Mouse (Mus musculus) embryonic facial prominence, embryonic 15.5 days (tissue): ENCODE measurements around the gene Nrarp. TPM values are rescaled to one million over a fixed set of nuclear protein-coding genes. Genes with fewer than 3 reads are reported as not detected.

Source experiments
- ATAC-seq: fragments of 200-750 bp; cut with Nextera tagmentation; 2 replicates; pipeline ENCODE4 v1.8.0; 2017; ENCODE audit warnings: low read depth, moderate TSS enrichment; ENCODE audit not compliant: insufficient number of reproducible peaks, low FRiP score, low TSS enrichment
- H3K27ac ChIP-seq: fragments of 300-500 bp; sonication (generic); replicated peaks from 2 replicates; pipeline ENCODE4 v1.5.1; 2015; ENCODE audit warnings: mild to moderate bottlenecking, inconsistent platforms
- H3K27me3 ChIP-seq: fragments of 300-500 bp; sonication (generic); 2 replicates; pipeline ENCODE4 v1.6.1; 2015; ENCODE audit warnings: inconsistent platforms
- H3K36me3 ChIP-seq: fragments of 300-500 bp; sonication (generic); 2 replicates; pipeline ENCODE4 v1.6.1; 2015; ENCODE audit warnings: mild to moderate bottlenecking, inconsistent platforms
- H3K4me1 ChIP-seq: fragments of 300-500 bp; sonication (generic); 2 replicates; pipeline ENCODE4 v1.6.1; 2015; ENCODE audit warnings: inconsistent platforms
- H3K4me2 ChIP-seq: fragments of 300-500 bp; sonication (generic); replicated peaks from 2 replicates; pipeline ENCODE4 v1.6.1; 2015; ENCODE audit warnings: mild to moderate bottlenecking, inconsistent platforms
- H3K4me3 ChIP-seq: fragments of 300-500 bp; sonication (generic); replicated peaks from 2 replicates; pipeline ENCODE4 v1.5.1; 2015; ENCODE audit warnings: mild to moderate bottlenecking, inconsistent platforms
- H3K9ac ChIP-seq: fragments of 300-500 bp; sonication (generic); 2 replicates; pipeline ENCODE4 v1.6.1; 2015; ENCODE audit warnings: inconsistent platforms
- H3K9me3 ChIP-seq: fragments of 300-500 bp; sonication (generic); replicated peaks from 2 replicates; pipeline ENCODE4 v1.6.1; 2016; ENCODE audit warnings: inconsistent platforms
- WGBS: fragments of 180-500 bp; shearing (Covaris S2); methylation state at CpG from one replicate; pipeline ENCODE4 v1.1.7; 2015; 5-methylcytosine and 5-hydroxymethylcytosine counted together
- polyA plus RNA-seq: library from polyadenylated mRNA; unstranded; fragments of >200 nt; fragmentation: Nextera tagmentation; extraction: Ambion mirVana; gene quantifications from 2 replicates; pipeline ENCODE4 v1.2.1, GENCODE M21; 2015

Nrarp gene
- polyA plus RNA-seq, 1 experiment from 2014 or later: 26.9 TPM

GRCm38 (mm10) chr2:25218445-25218844, 37.9 kb downstream of the Nrarp start, which contains the start of gene Fam166a:
Gene Fam166a (plus strand): TSS chr2:25218745.
- no peak for ATAC-seq
- Histone ChIP-seq H3K9ac (no peak within 1 kb of the TSS), H3K27me3 (no peaks in the 10 kb centered on the region), H3K27ac (no peak within 1 kb of the TSS), H3K36me3 (0 out of 2 replicates have a peak, but pooled peaks cover 8% of the 10 kb centered on the region), H3K9me3 (no peaks in the 10 kb centered on the region), H3K4me3 (no peak within 1 kb of the TSS), H3K4me1 (peaks cover 4% of the 10 kb centered on the region), H3K4me2 (no peak within 1 kb of the TSS)

DNA sequence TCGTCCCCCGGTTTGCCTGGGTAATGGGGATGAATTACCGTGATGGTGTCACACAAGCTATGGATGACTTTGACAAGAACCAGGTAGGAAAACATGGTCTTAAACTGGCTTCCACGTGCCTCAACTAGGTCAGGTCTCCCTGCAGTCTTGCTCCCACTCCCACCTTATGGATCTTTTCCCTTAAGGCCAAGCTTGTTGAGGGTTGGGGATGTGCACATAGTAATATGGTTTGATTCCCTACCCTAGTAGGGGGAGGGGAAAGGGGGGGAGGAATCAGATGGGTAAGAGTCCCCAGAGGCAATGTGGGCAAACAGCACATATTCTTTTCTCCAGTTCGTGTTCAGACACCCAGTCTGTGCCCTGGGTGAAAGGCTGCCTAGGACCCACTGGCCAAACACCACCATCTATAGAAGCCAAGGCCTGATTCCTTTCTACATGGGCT, 40.8 kb downstream of the Nrarp start:
- WGBS: 68% methylated on average over 5 of the region's 5 CpGs
- Histone ChIP-seq H3K4me3 (no peak overlapping the region), H3K9me3 (no peaks in the 10 kb centered on the region), H3K4me2 (no peak overlapping the region), H3K27ac (no peak overlapping the region), H3K4me1 (peaks cover 15% of the 10 kb centered on the region), H3K27me3 (no peaks in the 10 kb centered on the region), H3K36me3 (0 out of 2 replicates have a peak, but pooled peaks cover 8% of the 10 kb centered on the region), H3K9ac (no peak overlapping the region)
- no peak for ATAC-seq

GRCm38 (mm10) chr2:25223681-25224491, 43.3 kb downstream of the Nrarp start:
- Histone ChIP-seq H3K4me2 (peak overlapping the region; percentile 87), H3K36me3 (0 out of 2 replicates have a peak, but pooled peaks cover 8% of the 10 kb centered on the region), H3K4me1 (peaks cover 24% of the 10 kb centered on the region), H3K27ac (peak overlapping the region; percentile 96), H3K4me3 (peak overlapping the region; percentile 96), H3K9ac (peak overlapping the region; percentile 79), H3K9me3 (no peaks in the 10 kb centered on the region), H3K27me3 (no peaks in the 10 kb centered on the region)
- under 1% methylated on average over 52 of the region's 53 CpGs for WGBS
- ATAC-seq: peak; percentile 16

- peak within 1 kb of the TSS; percentile 87 for H3K4me2 ChIP-seq
- no peak for ATAC-seq
- WGBS: under 1% methylated on average over 17 of the region's 17 CpGs
Measured at GRCm38 (mm10) chr2:25224492-25224765, 43.9 kb downstream of the Nrarp start, which contains the start of gene Tubb4b. Gene Tubb4b (minus strand): TSS chr2:25224702.

DNA sequence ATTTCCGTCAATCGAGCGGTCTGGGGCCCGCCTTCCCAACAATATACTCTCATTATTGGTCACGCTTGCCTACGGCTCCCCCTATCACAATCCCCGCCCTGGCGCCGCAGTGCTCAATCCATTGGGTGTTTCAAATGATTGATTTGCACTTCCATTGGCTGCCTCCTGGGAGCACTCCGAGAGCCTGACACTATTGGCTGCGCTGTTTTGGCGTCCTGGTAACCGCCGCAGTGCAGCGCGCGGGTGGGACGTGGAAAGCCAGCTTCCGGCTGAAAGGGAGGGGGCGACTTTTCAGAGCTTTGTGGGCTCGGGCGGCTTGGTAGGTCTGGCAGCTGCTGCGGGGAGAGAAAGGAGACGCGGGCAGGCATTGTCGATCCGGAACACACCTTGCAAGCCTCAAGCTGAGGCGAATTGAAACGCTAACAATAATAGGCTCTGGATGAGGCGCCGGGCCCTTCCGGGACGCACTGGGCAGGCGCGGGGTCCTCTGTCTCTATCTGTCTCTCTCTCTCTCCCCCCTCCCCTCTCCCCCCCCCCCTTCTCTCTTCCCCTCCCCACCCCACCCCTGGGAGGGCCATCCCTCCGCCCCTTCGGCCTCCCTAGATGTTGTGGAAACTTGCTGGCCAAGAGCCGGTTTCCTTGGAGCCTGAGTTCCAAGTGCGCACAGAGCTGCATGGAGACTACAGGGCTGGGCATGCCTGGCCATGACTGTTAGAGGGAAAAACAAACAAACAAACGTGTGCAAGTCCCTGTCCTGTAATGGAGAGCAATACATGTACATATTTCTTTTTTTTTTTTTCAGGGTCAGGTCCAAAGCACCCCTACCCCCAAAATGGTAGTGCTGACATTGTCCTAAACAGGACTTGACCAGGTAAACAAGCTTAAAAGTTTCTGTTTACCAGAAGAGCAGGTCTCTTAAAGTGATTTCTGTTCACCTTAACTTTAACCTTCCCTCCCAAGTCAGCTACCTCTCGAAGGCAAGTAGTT, 44.5 kb downstream of the Nrarp start:
- 0 out of 2 replicates have a peak overlapping the region, but pooled peaks have one; percentile 16 for H3K9ac ChIP-seq
- peak overlapping the region; percentile 47 for H3K4me2 ChIP-seq
- 0 out of 2 replicates have a peak, but pooled peaks cover 8% of the 10 kb centered on the region for H3K36me3 ChIP-seq
- no peaks in the 10 kb centered on the region for H3K9me3 ChIP-seq
- no peaks in the 10 kb centered on the region for H3K27me3 ChIP-seq
- ATAC-seq: peak; percentile 96
- peak overlapping the region; percentile 96 for H3K4me3 ChIP-seq
- WGBS: 2% methylated on average over 41 of the region's 41 CpGs
- peaks cover 27% of the 10 kb centered on the region for H3K4me1 ChIP-seq
- peak overlapping the region; percentile 97 for H3K27ac ChIP-seq

More at GRCm38 (mm10) chr2:25224492-25224765, 43.9 kb downstream of the Nrarp start, which contains the start of gene Tubb4b:
- Histone ChIP-seq H3K4me3 (peak within 1 kb of the TSS; percentile 96), H3K4me1 (peaks cover 27% of the 10 kb centered on the region), H3K36me3 (0 out of 2 replicates have a peak, but pooled peaks cover 8% of the 10 kb centered on the region), H3K9ac (peak within 1 kb of the TSS; percentile 79), H3K27me3 (no peaks in the 10 kb centered on the region), H3K9me3 (no peaks in the 10 kb centered on the region), H3K27ac (peak within 1 kb of the TSS; percentile 97)

DNA sequence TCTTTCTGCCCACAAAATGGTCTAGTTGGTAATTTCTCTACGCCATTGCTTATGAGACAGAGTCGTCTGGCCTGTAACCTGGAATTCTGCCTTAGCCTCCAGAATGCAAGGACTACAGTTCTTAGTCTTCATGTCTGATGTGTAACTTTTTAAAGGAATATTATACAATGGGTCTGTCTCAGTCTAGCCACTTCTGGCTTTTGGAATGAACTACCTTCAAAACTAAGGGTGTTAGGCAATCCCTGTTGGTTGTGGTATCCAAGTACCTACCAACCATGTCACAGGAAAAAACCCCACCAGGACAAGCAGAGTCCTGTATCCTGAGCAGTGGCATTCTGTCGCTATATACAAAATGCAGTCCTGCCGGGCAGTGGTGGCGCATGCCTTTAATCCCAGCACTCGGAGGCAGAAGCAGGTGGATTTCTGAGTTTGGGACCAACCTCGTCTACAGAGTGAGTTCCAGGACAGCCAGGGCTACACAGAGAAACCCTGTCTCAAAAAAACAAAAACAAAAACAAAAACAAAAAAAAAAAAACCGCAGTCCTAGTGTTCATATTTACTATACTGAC, 45.3 kb downstream of the Nrarp start:
- 73% methylated on average over 8 of the region's 8 CpGs for WGBS
- Histone ChIP-seq H3K9me3 (no peaks in the 10 kb centered on the region), H3K4me2 (peak overlapping the region; percentile 47), H3K4me1 (peaks cover 27% of the 10 kb centered on the region), H3K27me3 (0 out of 2 replicates have a peak, but pooled peaks cover 5% of the 10 kb centered on the region), H3K4me3 (peak overlapping the region; percentile 96; the same call in 1 of the 2 replicates), H3K27ac (peak overlapping the region; percentile 97), H3K9ac (no peak overlapping the region), H3K36me3 (0 out of 2 replicates have a peak, but pooled peaks cover 8% of the 10 kb centered on the region)
- ATAC-seq: no peak

GRCm38 (mm10) chr2:25226864-25227263, 46.3 kb downstream of the Nrarp start:
- Histone ChIP-seq H3K9ac (no peak overlapping the region), H3K9me3 (no peaks in the 10 kb centered on the region), H3K27me3 (peaks cover 8% of the 10 kb centered on the region; the same call in 1 of the 2 replicates), H3K4me1 (peaks cover 27% of the 10 kb centered on the region), H3K27ac (no peak overlapping the region), H3K4me2 (no peak overlapping the region), H3K36me3 (0 out of 2 replicates have a peak, but pooled peaks cover 1% of the 10 kb centered on the region), H3K4me3 (no peak overlapping the region)
- WGBS: 78% methylated on average over 5 of the region's 5 CpGs
- ATAC-seq: no peak

DNA sequence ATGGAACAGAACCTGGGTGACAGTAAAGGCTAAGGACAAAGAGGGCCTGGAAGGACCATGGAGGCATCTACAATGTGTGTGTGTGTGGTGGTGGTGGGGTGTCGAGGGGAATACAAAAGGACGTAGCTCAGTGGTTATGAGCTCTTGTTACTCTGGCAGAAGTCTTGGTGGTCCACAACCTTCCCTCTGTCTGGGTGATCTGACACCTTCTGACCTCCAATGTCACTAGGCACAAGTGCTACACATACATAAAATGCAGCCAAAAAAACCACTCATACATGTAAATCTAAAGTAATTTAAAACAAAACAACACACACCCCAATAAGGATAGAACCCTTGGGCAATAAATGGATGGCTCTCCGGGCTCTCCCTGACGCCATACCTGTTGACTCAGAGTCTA, 46.8 kb downstream of the Nrarp start:
- H3K27me3 ChIP-seq: peaks cover 8% of the 10 kb centered on the region; the same call in 1 of the 2 replicates
- no peaks in the 10 kb centered on the region for H3K36me3 ChIP-seq
- no peaks in the 10 kb centered on the region for H3K9me3 ChIP-seq
- WGBS: over 99% methylated on average over 4 of the region's 4 CpGs
- no peak overlapping the region for H3K9ac ChIP-seq
- H3K4me1 ChIP-seq: peaks cover 27% of the 10 kb centered on the region
- no peak overlapping the region for H3K27ac ChIP-seq
- H3K4me3 ChIP-seq: no peak overlapping the region
- H3K4me2 ChIP-seq: no peak overlapping the region
- no peak for ATAC-seq

DNA sequence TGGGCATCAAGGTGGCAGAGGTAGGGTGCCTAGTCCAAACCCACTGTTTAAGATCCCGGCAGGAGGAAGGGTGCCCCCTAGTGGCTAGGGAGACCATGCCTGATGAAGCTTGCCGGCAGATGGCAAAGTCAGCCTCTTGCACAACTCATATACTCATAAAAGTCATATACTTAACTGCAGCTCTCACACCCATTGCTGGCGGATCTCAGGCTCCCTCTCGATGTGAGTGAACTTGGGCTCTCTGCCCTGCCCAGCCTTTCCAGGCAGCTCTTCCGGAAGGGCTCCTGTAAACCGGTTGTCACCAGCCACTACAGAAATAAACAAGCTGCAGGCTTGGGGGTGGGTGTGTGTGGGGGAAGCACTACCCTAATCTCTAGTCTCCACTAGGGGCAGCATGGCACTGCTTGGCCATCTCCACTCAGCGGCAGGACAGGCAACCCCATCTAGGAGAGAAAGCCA, 47.9 kb downstream of the Nrarp start:
- 2% methylated on average over 7 of the region's 7 CpGs for WGBS
- H3K9me3 ChIP-seq: no peaks in the 10 kb centered on the region
- H3K9ac ChIP-seq: 0 out of 2 replicates have a peak overlapping the region, but pooled peaks have one; percentile 21
- no peak for ATAC-seq
- peak overlapping the region; percentile 78 for H3K27ac ChIP-seq
- H3K4me3 ChIP-seq: peak overlapping the region; percentile 29
- H3K4me1 ChIP-seq: peaks cover 22% of the 10 kb centered on the region
- H3K27me3 ChIP-seq: peaks cover 8% of the 10 kb centered on the region; the same call in 1 of the 2 replicates
- peak overlapping the region; percentile 46 for H3K4me2 ChIP-seq
- no peaks in the 10 kb centered on the region for H3K36me3 ChIP-seq

DNA sequence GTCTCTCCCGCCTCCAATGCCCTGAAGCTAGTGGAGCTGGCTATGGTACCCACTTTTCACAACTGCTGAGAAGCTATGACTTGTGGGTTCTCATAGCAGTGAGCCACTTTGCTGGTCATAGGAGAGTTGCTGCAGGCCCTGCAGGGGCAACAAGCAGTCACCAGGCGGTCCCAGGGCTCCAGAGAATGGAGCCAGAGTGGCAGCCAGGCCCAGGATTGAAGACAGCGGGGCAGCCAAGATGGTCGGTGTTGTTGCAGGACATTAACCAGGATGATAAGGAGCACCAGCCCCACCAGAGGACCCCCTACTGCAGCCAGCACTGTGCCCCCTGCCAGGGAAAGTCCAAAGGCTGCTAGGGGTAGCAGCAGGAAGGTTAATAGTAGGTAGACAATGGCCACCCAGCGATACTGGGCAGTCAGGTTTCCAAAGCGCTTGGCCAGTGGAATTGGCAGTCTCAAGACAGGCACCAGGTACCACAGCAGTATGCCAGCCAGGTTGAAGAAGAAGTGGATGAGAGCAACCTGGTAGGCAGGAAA, 48.5 kb downstream of the Nrarp start:
- WGBS: 70% methylated on average over 6 of the region's 6 CpGs

More for the DNA sequence above, 48.5 kb downstream of the Nrarp start:
- Histone ChIP-seq H3K4me3 (no peak overlapping the region; the same call in 1 of the 2 replicates), H3K9me3 (no peaks in the 10 kb centered on the region), H3K36me3 (no peaks in the 10 kb centered on the region), H3K4me2 (peak overlapping the region; percentile 46), H3K4me1 (peaks cover 19% of the 10 kb centered on the region), H3K27ac (no peak overlapping the region; the same call in 1 of the 2 replicates), H3K9ac (no peak overlapping the region), H3K27me3 (peaks cover 11% of the 10 kb centered on the region; the same call in 1 of the 2 replicates)
- no peak for ATAC-seq
